Mouse (Mus musculus): ENCODE data around the gene Tfpt.

DNA sequence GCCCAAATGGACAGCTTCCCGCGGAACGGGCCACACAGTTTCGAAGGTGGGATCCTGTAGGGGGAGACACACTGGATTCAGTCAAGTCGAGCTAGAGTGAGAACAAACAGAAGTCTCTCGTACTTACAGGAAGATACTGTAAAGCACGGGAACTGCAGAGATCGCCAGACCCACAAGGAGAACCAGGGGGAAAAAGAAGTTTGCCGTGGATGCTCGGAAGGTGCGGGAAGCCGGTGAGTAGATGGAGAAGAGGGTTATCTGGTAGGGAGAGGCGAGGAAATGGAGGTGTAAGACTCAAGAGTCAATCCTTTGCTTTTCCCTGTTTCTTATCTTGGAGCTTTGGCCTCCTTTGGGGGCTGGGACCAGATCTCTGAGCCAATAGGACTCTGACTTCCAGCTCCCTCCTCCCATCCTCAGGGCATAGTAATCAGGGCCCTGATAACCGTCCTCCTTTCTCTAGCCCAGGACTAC lies 37.2 kb upstream of the Tfpt start:
- TF ChIP-seq CTCF (IDR thresholded peaks at IDR 0.05; ENCODE audit: control insufficient read depth, insufficient read depth, insufficient replicate concordance, low read depth, low read length) (no peak), POLR2A (IDR thresholded peaks at IDR 0.05; ENCODE audit: control insufficient read depth, low read depth, low read length) (no peak)
